Mouse (Mus musculus) T-cell, adult 2 months (primary cell): ENCODE data around the gene Glod5.
"Not testable (repeated sequence)": the region's sequence is repeated elsewhere in the genome, so short reads cannot be mapped to it uniquely, and the experiment has no call there.

Experiments used
- DNase-seq: peaks from one replicate; pipeline ENCODE4 v3.0.0; 2022; ENCODE audit warnings: low spot score

Glod5 gene

GRCm38 (mm10) chrX:8018286-8018685 lies at the start of gene Glod5:
Glod5 (minus strand) TSS chrX:8018492.
- no peak for DNase-seq

GRCm38 (mm10) chrX:8051044-8051781 lies 32.9 kb upstream of the Glod5 start:
- DNase-seq: not testable (repeated sequence)

- peak; percentile 1 for DNase-seq
These were observed 14.7 kb upstream of the Glod5 start for GRCm38 (mm10) chrX:8033009-8033408.

GRCm38 (mm10) chrX:8026811-8027210 lies 8.5 kb upstream of the Glod5 start:
- DNase-seq: no peak

GRCm38 (mm10) chrX:8024795-8025194 lies 6.5 kb upstream of the Glod5 start:
- DNase-seq: no peak

GRCm38 (mm10) chrX:8020111-8020778 lies 2.0 kb upstream of the Glod5 start:
- DNase-seq: no peak

- DNase-seq: peak; percentile 30
These were observed 1.1 kb downstream of the Glod5 start for GRCm38 (mm10) chrX:8017142-8017541.

GRCm38 (mm10) chrX:8015675-8016074 lies 2.6 kb downstream of the Glod5 start:
- DNase-seq: not testable (repeated sequence)

- DNase-seq: no peak
These were observed 4.5 kb downstream of the Glod5 start for GRCm38 (mm10) chrX:8013569-8014314.

- no peak for DNase-seq
These were observed 5.1 kb downstream of the Glod5 start for GRCm38 (mm10) chrX:8013157-8013556.

GRCm38 (mm10) chrX:8009356-8009755 lies 8.9 kb downstream of the Glod5 start:
- DNase-seq: not testable (repeated sequence)

- DNase-seq: no peak
These were observed 9.7 kb downstream of the Glod5 start for GRCm38 (mm10) chrX:8008543-8008942.

GRCm38 (mm10) chrX:8002971-8003370 lies 15.3 kb downstream of the Glod5 start:
- no peak for DNase-seq

- DNase-seq: no peak
These were observed 16.3 kb downstream of the Glod5 start for GRCm38 (mm10) chrX:8002001-8002400.

GRCm38 (mm10) chrX:8000546-8001192 lies 17.6 kb downstream of the Glod5 start:
- no peak for DNase-seq

- DNase-seq: no peak
These were observed 25.1 kb downstream of the Glod5 start for GRCm38 (mm10) chrX:7993068-7993735.

- no peak for DNase-seq
These were observed 25.8 kb downstream of the Glod5 start for GRCm38 (mm10) chrX:7992379-7993067.

GRCm38 (mm10) chrX:7981368-7981767 lies 36.9 kb downstream of the Glod5 start:
- no peak for DNase-seq

- DNase-seq: no peak
These were observed 40.4 kb downstream of the Glod5 start, which contains the start of gene Gata1 for GRCm38 (mm10) chrX:7977892-7978291. Gata1 (minus strand) TSS chrX:7978071.

- DNase-seq: no peak
These were observed 47.0 kb downstream of the Glod5 start for GRCm38 (mm10) chrX:7971292-7971691.

GRCm38 (mm10) chrX:7968899-7969298 lies 49.4 kb downstream of the Glod5 start:
- DNase-seq: no peak
